Mouse (Mus musculus) midbrain, embryonic 16.5 days (tissue): Measurements from ENCODE around the gene Pgf. TPM values are rescaled to one million over a fixed set of nuclear protein-coding genes. Genes with fewer than 3 reads are reported as not detected.

Experiments
- ATAC-seq: fragments of 200-750 bp; cut with Nextera tagmentation; 2 replicates; pipeline ENCODE4 v1.8.0; 2017; ENCODE audit warnings: moderate TSS enrichment
- H3K27ac ChIP-seq: fragments of 300-500 bp; sonication (generic); 2 replicates; pipeline ENCODE4 v1.5.1; 2014; ENCODE audit warnings: mild to moderate bottlenecking, low read length, mixed read lengths
- H3K27me3 ChIP-seq: fragments of 300-500 bp; sonication (generic); 2 replicates; pipeline ENCODE4 v1.6.1; 2014; ENCODE audit warnings: low read depth, low read length, mixed read lengths; ENCODE audit not compliant: control insufficient read depth, insufficient read depth
- H3K36me3 ChIP-seq: fragments of 300-500 bp; sonication (generic); 2 replicates; pipeline ENCODE4 v1.6.1; 2014; ENCODE audit warnings: mild to moderate bottlenecking, low read length, moderate library complexity, mixed read lengths; ENCODE audit not compliant: control insufficient read depth, insufficient read depth
- H3K4me1 ChIP-seq: fragments of 300-500 bp; sonication (generic); 2 replicates; pipeline ENCODE4 v1.6.1; 2014; ENCODE audit warnings: mild to moderate bottlenecking, low read length, mixed read lengths; ENCODE audit not compliant: control insufficient read depth, insufficient read depth
- H3K4me2 ChIP-seq: fragments of 300-500 bp; sonication (generic); 2 replicates; pipeline ENCODE4 v1.6.1; 2014; ENCODE audit warnings: mild to moderate bottlenecking, low read length, mixed read lengths
- H3K4me3 ChIP-seq: fragments of 300-500 bp; sonication (generic); 2 replicates; pipeline ENCODE4 v1.5.1; 2014; ENCODE audit warnings: low read depth, mild to moderate bottlenecking, low read length, moderate library complexity, mixed read lengths
- H3K9ac ChIP-seq: fragments of 300-500 bp; sonication (generic); 2 replicates; pipeline ENCODE4 v1.6.1; 2014; ENCODE audit warnings: low read depth, low read length, mixed read lengths
- H3K9me3 ChIP-seq: fragments of 300-500 bp; sonication (generic); replicated peaks from 2 replicates; pipeline ENCODE4 v1.6.1; 2014; ENCODE audit warnings: mild to moderate bottlenecking, low read length, mixed read lengths; ENCODE audit not compliant: control insufficient read depth, poor library complexity, severe bottlenecking
- WGBS: fragments of 180-500 bp; shearing (Covaris S2); extraction: QIAGEN DNeasy Blood & Tissue Kit; methylation state at CpG from one replicate; pipeline ENCODE4 v1.1.7; 2014; 5-methylcytosine and 5-hydroxymethylcytosine counted together
- polyA plus RNA-seq: library from polyadenylated mRNA; unstranded; fragments of >200 nt; fragmentation: Nextera tagmentation; extraction: Ambion mirVana; gene quantifications from 2 replicates; pipeline ENCODE4 v1.2.1, GENCODE M21; 2015

Gene Pgf
- polyA plus RNA-seq, 1 experiment from 2014 or later = 9.0 TPM

DNA sequence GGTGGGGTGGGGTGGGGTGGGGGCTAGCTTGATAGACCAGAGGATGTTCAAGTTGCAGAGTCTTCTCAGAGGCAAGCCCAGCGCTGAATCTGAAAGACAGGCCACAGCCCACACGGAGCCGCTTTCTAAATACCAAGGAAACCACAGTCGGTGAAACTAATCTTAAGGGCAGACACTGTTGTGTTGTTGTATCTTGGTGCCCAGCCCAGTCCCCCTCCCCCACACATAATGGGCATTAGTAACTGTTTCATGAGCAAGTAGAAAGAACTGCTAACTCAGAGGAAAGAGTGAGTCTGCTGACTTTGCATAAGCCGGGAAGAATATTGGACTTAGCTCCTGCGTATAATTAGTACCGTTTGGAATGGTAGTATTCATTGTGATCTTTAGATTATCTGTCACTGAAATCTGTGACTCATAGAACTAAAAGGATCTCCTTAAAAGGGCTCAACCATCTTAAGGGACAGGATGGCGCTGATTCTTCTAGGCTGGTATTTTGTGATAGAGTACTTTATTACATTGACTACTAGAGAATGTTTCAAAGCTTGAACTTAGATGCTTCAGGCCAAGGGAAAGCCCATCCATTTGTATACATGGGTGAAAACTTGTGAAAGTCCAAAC is 50.5 kb downstream of the Pgf start:
- Histone ChIP-seq H3K9ac (no peak overlapping the region), H3K27me3 (no peaks in the 10 kb centered on the region), H3K4me2 (no peak overlapping the region), H3K9me3 (no peaks in the 10 kb centered on the region), H3K4me1 (no peaks in the 10 kb centered on the region), H3K27ac (no peak overlapping the region), H3K36me3 (peaks cover 51% of the 10 kb centered on the region), H3K4me3 (no peak overlapping the region)
- 82% methylated on average over 8 of the region's 8 CpGs for WGBS
- no peak for ATAC-seq

DNA sequence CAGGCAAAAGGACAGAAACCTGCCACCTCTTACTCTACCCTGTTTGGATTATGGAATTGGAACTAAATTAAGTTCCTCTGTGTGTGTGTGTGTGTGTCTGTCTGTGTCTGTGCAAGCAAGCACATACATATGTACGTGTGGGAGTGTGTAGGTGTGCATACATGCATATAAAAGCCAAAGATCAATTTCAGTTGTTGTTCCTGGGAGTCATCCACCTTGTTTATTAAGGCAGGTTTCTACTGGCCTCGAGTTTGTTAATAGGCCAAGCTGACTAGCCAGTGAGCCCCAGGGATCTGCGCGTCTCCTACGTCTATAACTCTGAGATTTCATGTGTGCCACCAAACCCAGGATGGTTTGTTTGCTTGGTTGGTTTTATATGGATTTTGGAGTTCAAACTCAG is 52.8 kb downstream of the Pgf start:
- 98% methylated on average over 5 of the region's 5 CpGs for WGBS
- no peaks in the 10 kb centered on the region for H3K9me3 ChIP-seq
- H3K36me3 ChIP-seq = peaks cover 38% of the 10 kb centered on the region
- H3K4me2 ChIP-seq = no peak overlapping the region
- no peak overlapping the region for H3K4me3 ChIP-seq
- H3K9ac ChIP-seq = no peak overlapping the region
- H3K4me1 ChIP-seq = no peaks in the 10 kb centered on the region
- H3K27me3 ChIP-seq = no peaks in the 10 kb centered on the region
- no peak for ATAC-seq
- H3K27ac ChIP-seq = no peak overlapping the region

DNA sequence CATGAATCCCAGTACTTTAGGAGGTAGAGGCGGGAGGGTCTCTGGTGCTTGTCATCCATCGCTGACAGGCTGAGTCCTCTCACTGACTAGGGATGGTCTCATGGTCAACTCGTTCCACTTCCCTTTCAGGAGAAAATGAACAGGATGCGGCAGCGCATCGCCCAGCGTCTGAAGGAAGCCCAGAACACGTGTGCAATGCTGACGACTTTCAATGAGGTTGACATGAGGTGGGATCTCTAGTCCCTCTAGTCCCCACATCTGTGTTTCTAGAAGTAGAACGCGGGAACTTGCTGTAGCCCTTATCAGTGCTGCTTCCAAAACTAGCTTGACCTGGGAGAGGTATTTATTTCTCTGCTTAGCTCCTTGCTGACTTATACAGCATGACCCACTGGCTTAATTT is 53.9 kb downstream of the Pgf start:
- H3K27me3 ChIP-seq = no peaks in the 10 kb centered on the region

DNA sequence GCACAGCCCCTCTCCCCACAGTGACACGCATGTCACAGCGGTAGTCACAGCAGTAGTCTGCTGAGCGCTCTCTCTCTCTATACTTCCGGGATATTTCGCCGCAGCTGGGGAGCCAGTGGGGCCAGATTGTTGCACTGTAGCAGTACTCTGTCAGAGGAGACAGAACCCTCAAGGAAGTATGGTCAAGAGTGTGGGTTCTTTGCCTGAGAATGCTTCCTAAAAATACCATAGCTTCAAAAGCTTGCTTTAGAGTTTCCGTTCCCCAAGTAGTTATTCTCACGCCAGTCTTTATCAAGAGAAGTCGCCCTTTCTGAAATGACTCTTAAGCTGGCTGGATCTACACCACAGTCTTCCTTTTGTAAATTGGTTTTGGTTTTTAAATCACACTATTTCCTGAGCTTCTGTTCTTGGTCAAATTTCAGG is 54.5 kb downstream of the Pgf start:
- H3K27me3 ChIP-seq = no peaks in the 10 kb centered on the region
- no peak overlapping the region for H3K9ac ChIP-seq
- H3K4me2 ChIP-seq = no peak overlapping the region
- 96% methylated on average over 9 of the region's 9 CpGs for WGBS
- H3K4me1 ChIP-seq = no peaks in the 10 kb centered on the region
- ATAC-seq = no peak
- H3K27ac ChIP-seq = no peak overlapping the region
- no peak overlapping the region for H3K4me3 ChIP-seq
- no peaks in the 10 kb centered on the region for H3K9me3 ChIP-seq
- H3K36me3 ChIP-seq = peaks cover 39% of the 10 kb centered on the region

More for the DNA sequence above, 53.9 kb downstream of the Pgf start:
- Histone ChIP-seq H3K9ac (no peak overlapping the region), H3K27ac (no peak overlapping the region), H3K4me2 (no peak overlapping the region), H3K9me3 (no peaks in the 10 kb centered on the region), H3K36me3 (peaks cover 38% of the 10 kb centered on the region), H3K4me3 (no peak overlapping the region), H3K4me1 (no peaks in the 10 kb centered on the region)
- ATAC-seq = no peak
- WGBS = 96% methylated on average over 11 of the region's 11 CpGs

DNA sequence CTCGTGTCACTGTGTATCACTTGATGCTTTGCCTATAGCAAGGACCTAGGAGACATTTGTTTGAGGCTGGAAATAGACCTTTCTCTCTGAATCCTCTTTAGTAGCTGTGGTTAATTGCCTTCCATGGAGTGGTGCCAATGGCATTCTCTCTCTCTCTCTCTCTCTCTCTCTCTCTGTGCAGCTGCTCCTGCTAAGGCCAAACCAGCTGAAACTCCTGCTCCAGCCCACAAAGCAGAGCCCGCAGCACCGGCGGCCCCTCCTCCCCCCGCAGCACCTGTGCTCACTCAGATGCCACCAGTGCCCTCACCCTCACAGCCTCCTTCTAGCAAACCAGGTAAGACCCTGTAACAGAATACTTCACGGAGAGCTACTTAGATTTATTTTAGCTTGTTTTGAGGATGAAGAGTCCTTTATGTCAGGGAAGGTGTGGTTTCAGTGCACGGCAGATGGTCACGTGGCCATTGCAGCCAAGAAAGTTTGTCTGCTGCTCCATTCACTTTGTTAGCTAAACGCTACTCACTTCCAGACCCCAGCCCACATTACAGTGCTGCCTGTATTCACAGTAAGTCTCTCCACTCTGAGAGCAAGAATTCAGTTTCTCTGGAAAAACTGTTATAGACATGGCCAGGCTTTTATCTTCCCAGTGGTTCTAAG is 55.7 kb downstream of the Pgf start:
- Histone ChIP-seq H3K4me3 (no peak overlapping the region), H3K27me3 (no peaks in the 10 kb centered on the region), H3K4me1 (no peaks in the 10 kb centered on the region), H3K36me3 (peaks cover 39% of the 10 kb centered on the region), H3K27ac (no peak overlapping the region), H3K4me2 (no peak overlapping the region), H3K9me3 (no peaks in the 10 kb centered on the region), H3K9ac (no peak overlapping the region)
- WGBS = 80% methylated on average over 9 of the region's 9 CpGs
- ATAC-seq = no peak

Other genes starting within 250 kb of the Pgf start
- gene Fcf1, start 206.9 kb downstream of the Pgf start, polyA plus RNA-seq = 75.7 and 82.0 TPM in 2 replicates
- gene Arel1, start 206.9 kb downstream of the Pgf start, polyA plus RNA-seq = 37.9 and 38.4 TPM in 2 replicates
- gene Ylpm1, start 181.5 kb downstream of the Pgf start, polyA plus RNA-seq = 30.3 and 32.1 TPM in 2 replicates
- gene Prox2, start 67.0 kb downstream of the Pgf start, polyA plus RNA-seq = 1.2 and 1.9 TPM in 2 replicates
- gene Dlst, start 67.0 kb downstream of the Pgf start, polyA plus RNA-seq = 103 and 104 TPM in 2 replicates
- 39.3 and 43.3 TPM in 2 replicates for gene Rps6kl1, start 26.5 kb downstream of the Pgf start, polyA plus RNA-seq
- gene Eif2b2, start 41.7 kb upstream of the Pgf start, polyA plus RNA-seq = 72.5 and 75.2 TPM in 2 replicates
- gene Mlh3, start 92.8 kb upstream of the Pgf start, polyA plus RNA-seq = 9.0 and 9.1 TPM in 2 replicates
- 48.4 and 50.2 TPM in 2 replicates for gene Acyp1, start 110.6 kb upstream of the Pgf start, polyA plus RNA-seq
- gene Zc2hc1c, start 110.8 kb upstream of the Pgf start, polyA plus RNA-seq = 2.2 and 2.4 TPM in 2 replicates
- 9.1 and 10.2 TPM in 2 replicates for gene Nek9, start 161.6 kb upstream of the Pgf start, polyA plus RNA-seq
- 178 and 184 TPM in 2 replicates for gene Tmed10, start 197.1 kb upstream of the Pgf start, polyA plus RNA-seq